Mouse (Mus musculus) forebrain, postnatal 0 days (tissue): ENCODE results near the gene Etv5. TPM values are rescaled to one million over a fixed set of nuclear protein-coding genes. Genes with fewer than 3 reads are reported as not detected.
A peak's percentile ranks its signal among the peaks of the same experiment; 100 is the strongest.

Source experiments
- ATAC-seq: fragments of 200-750 bp; cut with Nextera tagmentation; 2 replicates; pipeline ENCODE4 v1.8.0; 2017; ENCODE audit warnings: mild to moderate bottlenecking, moderate library complexity
- DNase-seq: peaks from one replicate; pipeline ENCODE4 v3.0.0-alpha.2; 2015
- H3K27ac ChIP-seq: fragments of 300-500 bp; sonication (generic); 2 replicates; pipeline ENCODE4 v1.5.1; 2014; ENCODE audit warnings: low read depth, mild to moderate bottlenecking, antibody characterized with exemption, low read length, moderate library complexity, mixed read lengths
- H3K27me3 ChIP-seq: fragments of 300-500 bp; sonication (generic); 2 replicates; pipeline ENCODE4 v1.6.1; 2014; ENCODE audit warnings: mild to moderate bottlenecking, low read length, mixed read lengths; ENCODE audit not compliant: insufficient read depth
- H3K36me3 ChIP-seq: fragments of 300-500 bp; sonication (generic); 2 replicates; pipeline ENCODE4 v1.6.1; 2014; ENCODE audit warnings: mild to moderate bottlenecking, moderate library complexity; ENCODE audit not compliant: insufficient read depth
- H3K4me1 ChIP-seq: fragments of 300-500 bp; sonication (generic); 2 replicates; pipeline ENCODE4 v1.6.1; 2014; ENCODE audit warnings: antibody characterized with exemption; ENCODE audit not compliant: insufficient read depth
- H3K4me2 ChIP-seq: fragments of 300-500 bp; sonication (generic); 2 replicates; pipeline ENCODE4 v1.6.1; 2014; ENCODE audit warnings: low read depth, mild to moderate bottlenecking, moderate library complexity
- H3K4me3 ChIP-seq: fragments of 300-500 bp; sonication (generic); 2 replicates; pipeline ENCODE4 v1.5.1; 2014; ENCODE audit warnings: low read depth, low read length, mixed read lengths
- H3K9ac ChIP-seq: fragments of 300-500 bp; sonication (generic); 2 replicates; pipeline ENCODE4 v1.6.1; 2014; ENCODE audit warnings: mild to moderate bottlenecking
- H3K9me3 ChIP-seq: fragments of 300-500 bp; sonication (generic); 2 replicates; pipeline ENCODE4 v1.6.1; 2016; ENCODE audit warnings: low read length
- CTCF ChIP-seq: sonication (generic); IDR thresholded peaks from 2 replicates; pipeline ENCODE4 v1.5.1; 2016; ENCODE audit warnings: antibody characterized with exemption, control low read depth, low read depth
- WGBS: fragments of 180-500 bp; shearing (Covaris S2); extraction: QIAGEN DNeasy Blood & Tissue Kit; methylation state at CpG from one replicate; pipeline ENCODE4 v1.1.7; 2014; 5-methylcytosine and 5-hydroxymethylcytosine counted together
- polyA plus RNA-seq: library from polyadenylated mRNA; unstranded; fragments of >200 nt; fragmentation: Nextera tagmentation; extraction: Ambion mirVana; gene quantifications from 2 replicates; pipeline ENCODE4 v1.2.1, GENCODE M21; 2015
- total RNA-seq: library from RNA; depleted of rRNA; stranded (reverse); fragments of >200 nt; gene quantifications from 2 replicates; pipeline ENCODE4 v1.2.3, GENCODE M21; 2014; rRNA removed

Gene Etv5
- total and polyA plus RNA-seq, 2 experiments from 2014 or later = 28.6 to 37.4 TPM

GRCm38 (mm10) chr16:22349798-22350197 is 89.7 kb downstream of the Etv5 start:
- no peak overlapping the region for H3K27ac ChIP-seq
- WGBS = 90% methylated on average over 5 of the region's 5 CpGs
- DNase-seq (no peak), ATAC-seq (no peak)
- no peaks in the 10 kb centered on the region for H3K36me3 ChIP-seq
- H3K4me3 ChIP-seq = no peak overlapping the region
- H3K4me2 ChIP-seq = no peak overlapping the region
- no peaks in the 10 kb centered on the region for H3K9me3 ChIP-seq
- no peak overlapping the region for H3K9ac ChIP-seq
- no peak for TF ChIP-seq CTCF
- no peaks in the 10 kb centered on the region; the same call in 1 of the 2 replicates for H3K4me1 ChIP-seq
- H3K27me3 ChIP-seq = no peaks in the 10 kb centered on the region

DNA sequence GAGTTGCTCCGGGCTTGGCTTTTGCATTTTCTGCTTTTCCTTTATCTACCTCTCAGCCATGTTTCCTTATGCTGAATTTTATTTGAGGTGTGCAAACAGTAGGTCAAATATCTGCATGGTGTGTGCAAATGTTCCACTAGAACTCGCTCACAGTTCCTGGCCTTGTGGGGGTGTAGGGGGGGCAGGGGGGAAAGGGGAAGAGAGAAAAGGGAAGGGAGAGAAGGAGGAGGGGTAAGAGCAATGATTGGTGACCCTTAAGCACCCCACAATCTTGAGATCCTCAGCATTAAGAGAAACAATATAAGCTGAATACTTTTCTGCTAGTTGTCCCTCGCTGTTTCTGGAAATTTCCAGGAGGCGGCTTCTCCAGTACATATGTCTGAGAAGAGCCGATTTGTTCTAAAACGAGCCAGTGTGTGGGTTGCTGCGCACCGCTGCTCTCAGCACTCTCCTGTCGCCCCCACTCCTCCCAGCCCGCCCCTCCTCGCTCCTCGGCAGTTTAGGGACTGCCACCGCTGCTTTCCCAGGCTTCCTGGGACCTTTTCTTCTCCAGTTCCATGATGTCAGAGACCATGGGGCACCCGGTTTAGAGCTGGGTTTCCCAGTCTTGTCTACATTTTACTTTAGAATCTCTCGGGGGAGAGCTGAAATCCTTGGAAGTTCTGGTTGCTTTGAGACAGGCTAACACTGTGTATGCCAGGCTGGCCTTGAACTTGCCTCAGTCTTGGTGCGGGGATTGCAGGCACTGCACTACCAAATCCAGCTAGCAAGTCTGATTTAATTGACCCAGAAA is 90.8 kb downstream of the Etv5 start:
- no peak overlapping the region for H3K9ac ChIP-seq
- H3K27ac ChIP-seq = no peak overlapping the region
- 31% methylated on average over 16 of the region's 16 CpGs for WGBS
- no peak overlapping the region for H3K4me3 ChIP-seq
- DNase-seq (no peak), ATAC-seq (no peak)
- H3K4me1 ChIP-seq = no peaks in the 10 kb centered on the region; the same call in 1 of the 2 replicates
- no peaks in the 10 kb centered on the region for H3K27me3 ChIP-seq
- H3K4me2 ChIP-seq = no peak overlapping the region
- H3K9me3 ChIP-seq = no peaks in the 10 kb centered on the region
- TF ChIP-seq CTCF = no peak
- no peaks in the 10 kb centered on the region for H3K36me3 ChIP-seq

GRCm38 (mm10) chr16:22348014-22348413 is 91.5 kb downstream of the Etv5 start:
- no peak overlapping the region for H3K9ac ChIP-seq
- no peak for DNase-seq
- H3K36me3 ChIP-seq = no peaks in the 10 kb centered on the region
- 72% methylated on average over 4 of the region's 4 CpGs for WGBS
- H3K4me2 ChIP-seq = no peak overlapping the region
- no peaks in the 10 kb centered on the region; the same call in 1 of the 2 replicates for H3K4me1 ChIP-seq
- H3K27ac ChIP-seq = no peak overlapping the region
- H3K27me3 ChIP-seq = no peaks in the 10 kb centered on the region
- no peaks in the 10 kb centered on the region for H3K9me3 ChIP-seq
- no peak overlapping the region for H3K4me3 ChIP-seq
- ATAC-seq = no peak
- TF ChIP-seq CTCF = no peak

DNA sequence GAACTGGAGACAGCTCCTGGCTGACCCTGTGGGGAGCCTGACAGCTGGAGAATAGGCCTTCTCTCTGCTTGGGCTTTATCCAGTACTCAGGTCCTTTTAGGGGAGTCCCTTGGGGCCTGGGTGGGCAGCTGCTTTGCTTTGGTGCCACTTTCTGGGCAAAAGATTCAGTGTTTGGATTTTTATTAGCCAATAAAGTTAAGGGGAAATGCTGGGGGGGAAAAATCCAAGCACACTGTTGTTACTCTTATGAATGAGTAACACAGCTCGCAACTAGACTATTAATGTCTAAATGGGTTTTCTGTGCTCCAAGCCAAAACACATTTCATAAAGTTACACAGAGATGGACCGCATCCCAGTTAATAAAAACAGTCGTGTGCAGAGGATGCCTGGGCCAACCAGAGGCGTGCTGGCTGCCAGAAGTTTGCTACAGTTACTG is 98.3 kb downstream of the Etv5 start:
- DNase-seq = peak; percentile 35
- WGBS = 37% methylated on average over 4 of the region's 4 CpGs
- peak; percentile 32; the same call in 1 of the 2 replicates for ATAC-seq
- H3K9me3 ChIP-seq = no peaks in the 10 kb centered on the region
- H3K27ac ChIP-seq = no peak overlapping the region
- no peaks in the 10 kb centered on the region for H3K4me1 ChIP-seq
- H3K4me3 ChIP-seq = no peak overlapping the region
- TF ChIP-seq CTCF = no peak
- H3K9ac ChIP-seq = no peak overlapping the region
- H3K27me3 ChIP-seq = peaks cover 4% of the 10 kb centered on the region; the same call in 1 of the 2 replicates
- H3K36me3 ChIP-seq = no peaks in the 10 kb centered on the region
- no peak overlapping the region for H3K4me2 ChIP-seq

DNA sequence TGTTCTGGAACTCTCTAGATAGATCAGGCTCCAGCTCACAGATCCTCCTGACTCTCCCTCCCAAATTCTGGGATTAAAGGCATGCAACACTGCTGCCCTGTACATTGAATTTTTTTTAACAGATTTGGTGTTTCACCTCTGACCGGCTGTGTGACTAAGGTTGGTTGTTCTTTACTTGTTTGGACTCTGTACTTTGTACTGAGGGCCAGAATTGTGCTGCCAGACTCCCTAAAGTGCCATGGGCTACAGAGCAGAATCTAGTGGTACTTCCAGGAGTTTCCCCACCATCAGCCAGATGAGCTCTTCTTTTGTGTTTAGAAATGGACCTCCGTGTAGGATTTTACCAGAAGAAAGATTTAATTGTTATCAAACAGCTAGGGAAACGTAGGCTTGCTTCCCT is 103.7 kb downstream of the Etv5 start:
- Histone ChIP-seq H3K27me3 (peaks cover 4% of the 10 kb centered on the region; the same call in 1 of the 2 replicates), H3K4me3 (no peak overlapping the region), H3K4me1 (no peaks in the 10 kb centered on the region), H3K9ac (no peak overlapping the region), H3K27ac (no peak overlapping the region), H3K36me3 (no peaks in the 10 kb centered on the region), H3K4me2 (no peak overlapping the region), H3K9me3 (peaks cover 5% of the 10 kb centered on the region; the same call in 1 of the 2 replicates)
- DNase-seq (no peak), ATAC-seq (no peak)
- 66% methylated on average over 3 of the region's 3 CpGs for WGBS
- TF ChIP-seq CTCF = no peak

Other genes starting within 250 kb of the Etv5 start
- gene Tra2b, start 173.7 kb downstream of the Etv5 start, total RNA-seq = 185 and 216 TPM in 2 replicates
- 248 and 267 TPM in 2 replicates for gene Tra2b, start 173.7 kb downstream of the Etv5 start, polyA plus RNA-seq
- 11.8 and 15.8 TPM in 2 replicates for gene Dgkg, start 217.5 kb upstream of the Etv5 start, total RNA-seq
- 7.9 and 12.0 TPM in 2 replicates for gene Dgkg, start 217.5 kb upstream of the Etv5 start, polyA plus RNA-seq